Mouse (Mus musculus) embryonic stem cell, embryonic (primary cell): ENCODE measurements around the gene Gtf3c2.

Experiments
- CTCF ChIA-PET, 4 experiments: fragments of 300-600 bp in 2 of 4; fragments of 350-600 bp in 2 of 4; sonication (Branson Sonifier 250); formaldehyde crosslinking; loops; one replicate each; lab custom pipeline; 2022; ENCODE audit warnings: inconsistent platforms in 2 of 4; lab: Charles Lee
- POLR2A ChIA-PET, 4 experiments: fragments of 300-600 bp in 2 of 4; fragments of 350-600 bp in 2 of 4; sonication (Branson Sonifier 250); formaldehyde crosslinking; loops; one replicate each; lab custom pipeline; 2022; ENCODE audit warnings: antibody characterized with exemption in 4 of 4, inconsistent platforms in 1 of 4; lab: Charles Lee

Gtf3c2 gene

DNA sequence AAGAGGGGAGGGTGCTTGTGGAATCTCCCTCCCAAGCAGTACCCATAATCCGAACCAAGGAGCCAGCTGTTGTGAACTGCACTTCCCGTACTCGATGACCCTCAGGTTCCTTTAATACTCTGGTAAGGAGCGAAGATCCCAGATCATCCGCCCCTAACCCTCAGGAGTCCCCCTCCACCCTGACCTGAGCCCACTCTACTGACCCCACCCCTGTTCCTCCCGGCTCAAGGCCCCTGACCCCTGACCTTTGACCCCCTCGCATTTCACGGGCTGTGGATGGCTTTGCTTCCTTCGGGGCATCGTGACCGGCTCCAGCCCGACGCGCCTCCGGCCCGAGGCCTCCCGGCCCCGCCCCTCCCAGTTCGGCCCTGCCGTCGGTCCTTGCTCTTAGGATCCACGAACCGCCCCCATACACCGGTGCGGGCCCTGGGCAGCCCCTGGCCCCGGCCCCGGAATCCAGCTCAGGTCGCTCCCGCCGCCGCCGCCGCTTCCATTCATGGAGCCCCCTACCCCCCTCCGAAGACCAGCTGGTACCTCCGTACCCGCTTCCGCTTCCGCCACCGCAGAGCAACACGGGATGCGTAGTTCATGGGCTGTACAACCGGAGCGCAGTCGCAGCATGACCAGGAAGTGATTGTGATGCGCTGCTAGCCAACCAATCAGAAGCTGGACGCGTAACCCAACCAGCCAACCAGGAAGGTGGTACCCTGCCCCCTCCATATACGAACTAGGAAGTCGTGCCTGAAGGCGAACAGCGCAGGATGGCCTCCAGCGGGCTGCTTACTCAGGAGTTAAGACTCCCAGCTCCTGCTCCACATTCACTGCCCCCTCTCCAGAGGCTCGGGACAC is 22.0 kb upstream of the Gtf3c2 start, which contains the start of gene Zfp513:
Gene Zfp513 (minus strand): TSS at position 562 of the 849 bp plus-strand sequence.
- ChIA-PET POLR2A (interaction anchor here (0.6 to 17.9 kb wide), 81 partner anchors 4 to 1257 kb away, joined by 3 to 263 read pairs (median 4); partner anchors contain the start of genes Eif2b4 (in 4 of the 4), Gm29609 (in 4 of the 4), Gtf3c2 (in 4 of the 4) and Snx17 (in 4 of the 4)), CTCF (interaction anchor here in 3 of 4 experiments (0.7 to 2.2 kb wide), 9 partner anchors 10 to 154 kb away, joined by 3 to 13 read pairs (median 3); partner anchors contain the start of genes Ppm1g (in 2 of the 3), Atraid (in 1 of the 3), Eif2b4 (in 1 of the 3) and Snx17 (in 1 of the 3))

GRCm38 (mm10) chr5:31201042-31201741 is 21.2 kb upstream of the Gtf3c2 start:
- CTCF ChIA-PET: interaction anchor here in 1 of 4 experiments (0.6 to 2.2 kb wide), 3 partner anchors 9 to 80 kb away, joined by 3 to 13 read pairs (median 8); partner anchors contain the start of genes Eif2b4 and Snx17

DNA sequence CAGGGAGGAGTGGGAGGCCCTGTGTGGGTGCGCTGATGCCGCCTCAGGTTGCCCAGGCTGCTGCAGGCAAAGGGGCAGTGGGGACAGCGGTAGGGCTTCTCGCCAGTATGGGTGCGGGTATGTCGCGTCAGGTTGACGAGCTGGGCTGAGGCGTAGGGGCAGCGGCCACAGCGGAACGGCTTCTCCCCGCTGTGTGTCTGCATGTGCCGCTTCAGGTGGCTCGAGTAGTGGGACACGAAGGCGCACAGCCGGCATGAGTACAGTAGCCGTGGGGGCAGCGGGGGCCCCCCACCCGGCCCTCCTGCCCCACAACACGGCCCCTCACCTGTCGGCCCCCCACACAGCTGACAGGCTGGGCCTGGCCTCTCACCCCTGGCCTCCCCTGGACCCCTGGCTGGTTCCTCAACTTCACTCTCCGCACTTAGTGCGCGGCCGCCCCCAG is 20.4 kb upstream of the Gtf3c2 start:
- CTCF ChIA-PET: interaction anchor here in 2 of 4 experiments (0.6 to 1.0 kb wide), 2 partner anchors 59 to 79 kb away, joined by 3 read pairs; no protein-coding TSS in a partner anchor
- POLR2A ChIA-PET: interaction anchor here (0.6 to 17.9 kb wide), 17 partner anchors 3 to 301 kb away, joined by 3 to 263 read pairs (median 14); partner anchors contain the start of genes Eif2b4 (in 2 of the 4), Gm29609 (in 2 of the 4), Gtf3c2 (in 2 of the 4) and Snx17 (in 2 of the 4)

More at GRCm38 (mm10) chr5:31201042-31201741, 21.2 kb upstream of the Gtf3c2 start:
- POLR2A ChIA-PET: interaction anchor here (0.6 to 17.9 kb wide), 44 partner anchors 4 to 326 kb away, joined by 3 to 263 read pairs (median 6); partner anchors contain the start of genes Gm29609 (in 4 of the 4), Gtf3c2 (in 4 of the 4), Eif2b4 (in 3 of the 4) and Snx17 (in 3 of the 4)

GRCm38 (mm10) chr5:31199893-31200292 is 19.9 kb upstream of the Gtf3c2 start:
- ChIA-PET POLR2A (interaction anchor here in 2 of 4 experiments (1.9 to 17.9 kb wide), 10 partner anchors 2 to 152 kb away, joined by 7 to 263 read pairs (median 72); partner anchors contain the start of genes Eif2b4 (in 2 of the 2), Gm29609 (in 2 of the 2), Gtf3c2 (in 2 of the 2) and Snx17 (in 2 of the 2)), CTCF (interaction anchor here in 1 of 4 experiments (1.0 kb wide), 1 partner anchor 59 kb away, joined by 3 read pairs; no protein-coding TSS in a partner anchor)

GRCm38 (mm10) chr5:31199321-31199892 is 19.5 kb upstream of the Gtf3c2 start:
- ChIA-PET POLR2A (interaction anchor here in 2 of 4 experiments (1.7 to 17.9 kb wide), 10 partner anchors 2 to 151 kb away, joined by 5 to 263 read pairs (median 62); partner anchors contain the start of genes Gm29609 (in 2 of the 2), Gtf3c2 (in 2 of the 2), Atraid (in 1 of the 2) and Eif2b4 (in 1 of the 2)), CTCF (interaction anchor here in 1 of 4 experiments (1.0 kb wide), 1 partner anchor 58 kb away, joined by 3 read pairs; no protein-coding TSS in a partner anchor)

DNA sequence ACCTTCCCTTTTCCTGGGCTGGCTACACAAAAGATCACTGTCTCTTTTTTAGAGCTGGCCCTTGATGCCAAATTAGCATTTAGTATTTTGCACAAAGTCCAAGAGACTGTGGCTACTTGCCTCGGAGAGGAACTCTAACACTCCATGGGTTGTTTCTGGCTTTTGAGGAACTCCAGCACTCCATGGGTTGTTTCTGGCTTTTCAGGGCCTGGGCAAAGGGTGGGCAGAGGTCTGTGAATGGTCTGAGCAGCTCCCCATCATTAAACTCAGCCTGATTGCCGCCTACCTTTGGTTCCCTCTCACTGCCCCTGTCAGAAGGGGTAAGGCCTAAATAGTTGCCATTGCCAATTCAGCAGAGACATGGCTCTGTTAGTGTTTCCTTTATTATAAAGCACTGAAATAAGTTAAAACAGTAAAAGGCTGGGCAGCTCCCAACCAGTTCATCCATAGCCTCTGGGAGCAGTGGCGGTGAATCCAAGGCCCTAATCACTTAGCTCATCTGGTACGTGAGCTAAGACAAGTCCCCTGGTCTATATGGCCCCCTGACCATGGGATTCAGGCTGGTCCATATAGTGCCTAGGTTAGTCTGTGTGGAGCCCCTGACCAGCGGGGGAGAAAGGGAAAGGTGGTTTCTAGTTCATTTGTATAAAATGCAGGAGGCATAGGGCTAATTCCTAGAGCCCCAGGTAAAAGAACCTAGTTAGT is 18.8 kb upstream of the Gtf3c2 start:
- ChIA-PET POLR2A (interaction anchor here in 2 of 4 experiments (0.7 to 17.9 kb wide), 18 partner anchors 1 to 151 kb away, joined by 3 to 263 read pairs (median 6); partner anchors contain the start of genes Gm29609 (in 2 of the 2), Gtf3c2 (in 2 of the 2), Atraid (in 1 of the 2) and Eif2b4 (in 1 of the 2)), CTCF (no interaction called here)

- ChIA-PET CTCF (no interaction called here), POLR2A (interaction anchor here in 2 of 4 experiments (0.6 to 17.1 kb wide), 18 partner anchors 8 to 150 kb away, joined by 3 to 263 read pairs (median 5); partner anchors contain the start of genes Gm29609 (in 2 of the 2), Gtf3c2 (in 2 of the 2), Atraid (in 1 of the 2) and Mpv17 (in 1 of the 2))
Observed at GRCm38 (mm10) chr5:31198170-31198569, 18.2 kb upstream of the Gtf3c2 start.

GRCm38 (mm10) chr5:31197072-31197471 is 17.1 kb upstream of the Gtf3c2 start:
- ChIA-PET CTCF (interaction anchor here in 1 of 4 experiments (1.2 kb wide), 1 partner anchor 19 kb away, joined by 3 read pairs; no protein-coding TSS in a partner anchor), POLR2A (interaction anchor here (0.6 to 17.1 kb wide), 19 partner anchors 10 to 149 kb away, joined by 3 to 263 read pairs (median 6); partner anchors contain the start of genes Gm29609 (in 2 of the 4), Gtf3c2 (in 2 of the 4), Atraid (in 1 of the 4) and Cad (in 1 of the 4))

DNA sequence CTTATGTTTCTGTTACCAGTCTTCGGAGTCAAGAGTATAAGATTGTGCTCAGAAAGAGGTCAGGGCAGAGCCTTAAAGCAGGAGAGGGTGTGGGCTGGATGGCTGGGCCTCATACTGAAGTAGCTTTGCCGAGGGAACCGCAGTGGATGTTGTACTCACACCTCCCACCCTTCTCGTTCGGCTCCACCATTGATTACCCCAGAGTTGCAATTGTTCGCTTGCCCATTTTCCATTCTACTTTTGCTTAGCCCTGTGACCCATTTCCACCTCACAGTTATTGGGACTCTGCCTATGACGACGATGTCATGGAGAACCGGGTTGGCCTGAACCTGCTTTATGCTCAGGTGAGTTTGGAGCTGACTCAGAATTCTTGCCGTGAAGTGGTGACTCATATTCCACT is 16.3 kb upstream of the Gtf3c2 start:
- POLR2A ChIA-PET: interaction anchor here in 2 of 4 experiments (0.8 to 17.1 kb wide), 20 partner anchors 8 to 309 kb away, joined by 3 to 263 read pairs (median 6); partner anchors contain the start of genes Gm29609 (in 2 of the 2), Gtf3c2 (in 2 of the 2), Trim54 (in 2 of the 2) and Atraid (in 1 of the 2)
- CTCF ChIA-PET: interaction anchor here in 2 of 4 experiments (0.6 to 1.2 kb wide), 3 partner anchors 20 to 36 kb away, joined by 3 to 4 read pairs (median 3); no protein-coding TSS in a partner anchor

GRCm38 (mm10) chr5:31195671-31196070 is 15.7 kb upstream of the Gtf3c2 start:
- CTCF ChIA-PET: interaction anchor here in 2 of 4 experiments (0.5 to 1.2 kb wide), 2 partner anchors 20 to 23 kb away, joined by 3 to 4 read pairs; no protein-coding TSS in a partner anchor
- POLR2A ChIA-PET: interaction anchor here in 2 of 4 experiments (0.7 to 17.1 kb wide), 21 partner anchors 9 to 308 kb away, joined by 3 to 263 read pairs (median 5); partner anchors contain the start of genes Gm29609 (in 2 of the 2), Gtf3c2 (in 2 of the 2), Atraid (in 1 of the 2) and Fndc4 (in 1 of the 2)

- POLR2A ChIA-PET: interaction anchor here (0.6 to 17.1 kb wide), 29 partner anchors 7 to 1264 kb away, joined by 3 to 263 read pairs (median 6); partner anchors contain the start of genes Gm29609 (in 3 of the 4), Gtf3c2 (in 3 of the 4), Ppm1g (in 2 of the 4) and Zfp513 (in 2 of the 4)
- CTCF ChIA-PET: interaction anchor here in 2 of 4 experiments (0.5 kb wide), 2 partner anchors 24 to 1588 kb away, joined by 3 to 4 read pairs; no protein-coding TSS in a partner anchor
Observed at GRCm38 (mm10) chr5:31194486-31195485, 14.8 kb upstream of the Gtf3c2 start.

DNA sequence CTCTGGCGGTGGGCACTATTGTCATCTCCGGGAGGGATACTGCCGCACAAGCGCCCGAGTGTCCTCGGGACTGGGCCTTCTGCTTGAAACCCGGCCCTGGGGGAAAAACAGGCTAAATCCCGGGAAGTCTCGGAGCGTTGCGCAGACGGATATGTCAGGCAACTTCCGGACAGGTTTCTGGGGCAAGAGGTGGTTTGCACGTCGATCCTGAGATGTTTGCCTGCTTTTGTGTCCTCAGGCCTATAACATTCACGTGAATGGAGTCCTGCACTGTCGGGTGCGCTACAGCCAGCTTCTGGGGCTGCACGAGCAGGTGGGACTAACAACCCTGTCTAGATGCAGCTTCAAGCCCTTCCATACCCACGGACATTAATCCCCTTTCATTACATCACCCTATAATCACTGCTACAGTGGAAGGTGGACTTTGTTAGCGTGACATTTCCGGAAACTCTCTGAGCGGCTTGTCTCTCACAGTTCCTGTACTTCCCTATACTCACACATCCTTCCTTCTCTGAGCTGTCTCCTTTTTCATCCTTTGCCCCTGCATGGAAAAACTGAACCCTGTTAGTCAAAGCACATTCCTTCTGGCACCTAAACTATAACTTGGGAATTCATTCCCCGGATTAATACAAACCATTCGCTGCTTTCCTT is 13.8 kb upstream of the Gtf3c2 start:
- POLR2A ChIA-PET: interaction anchor here (0.6 to 17.1 kb wide), 48 partner anchors 8 to 481 kb away, joined by 3 to 263 read pairs (median 8); partner anchors contain the start of genes Gm29609 (in 4 of the 4), Gtf3c2 (in 4 of the 4), Zfp513 (in 4 of the 4) and Atraid (in 2 of the 4)
- CTCF ChIA-PET: interaction anchor here (0.5 to 2.2 kb wide), 11 partner anchors 9 to 1825 kb away, joined by 3 to 14 read pairs (median 4); partner anchors contain the start of genes Gm29609 (in 2 of the 4), Gtf3c2 (in 2 of the 4), Ywhah (in 1 of the 4) and Zfp512 (in 1 of the 4)
